Mouse (Mus musculus) limb, embryonic 13.5 days (tissue): ENCODE data around the gene Sh3d21. TPM values are rescaled to one million over a fixed set of nuclear protein-coding genes. Genes with fewer than 3 reads are reported as not detected.

Experiments
- ATAC-seq: fragments of 200-750 bp; cut with Nextera tagmentation; 2 replicates; pipeline ENCODE4 v1.8.0; 2017; ENCODE audit warnings: low read depth, moderate number of reproducible peaks, moderate TSS enrichment; ENCODE audit not compliant: low FRiP score
- H3K27ac ChIP-seq: fragments of 300-500 bp; sonication (generic); 2 replicates; pipeline ENCODE4 v1.5.1; 2015; ENCODE audit warnings: inconsistent platforms, mild to moderate bottlenecking, moderate library complexity
- H3K27me3 ChIP-seq: fragments of 300-500 bp; sonication (generic); 2 replicates; pipeline ENCODE4 v1.6.1; 2015; ENCODE audit warnings: mild to moderate bottlenecking, inconsistent platforms
- H3K36me3 ChIP-seq: fragments of 300-500 bp; sonication (generic); 2 replicates; pipeline ENCODE4 v1.6.1; 2015; ENCODE audit warnings: inconsistent platforms, mild to moderate bottlenecking, moderate library complexity
- H3K4me1 ChIP-seq: fragments of 300-500 bp; sonication (generic); 2 replicates; pipeline ENCODE4 v1.6.1; 2015; ENCODE audit warnings: inconsistent platforms
- H3K4me2 ChIP-seq: fragments of 300-500 bp; sonication (generic); replicated peaks from 2 replicates; pipeline ENCODE4 v1.6.1; 2015; ENCODE audit warnings: inconsistent platforms, mild to moderate bottlenecking, moderate library complexity
- H3K4me3 ChIP-seq: fragments of 300-500 bp; sonication (generic); 2 replicates; pipeline ENCODE4 v1.5.1; 2015; ENCODE audit warnings: moderate library complexity, mild to moderate bottlenecking, inconsistent platforms
- H3K9ac ChIP-seq: fragments of 300-500 bp; sonication (generic); 2 replicates; pipeline ENCODE4 v1.6.1; 2015; ENCODE audit warnings: mild to moderate bottlenecking, inconsistent platforms
- H3K9me3 ChIP-seq: fragments of 300-500 bp; sonication (generic); 2 replicates; pipeline ENCODE4 v1.6.1; 2016; ENCODE audit warnings: inconsistent platforms
- WGBS: fragments of 180-500 bp; shearing (Covaris S2); methylation state at CpG from one replicate; pipeline ENCODE4 v1.1.7; 2015; 5-methylcytosine and 5-hydroxymethylcytosine counted together
- polyA plus RNA-seq: library from polyadenylated mRNA; unstranded; fragments of >200 nt; fragmentation: Nextera tagmentation; extraction: Ambion mirVana; gene quantifications from 2 replicates; pipeline ENCODE4 v1.2.1, GENCODE M21; 2015

The Sh3d21 gene
- polyA plus RNA-seq, 1 experiment from 2014 or later, result 9.3 TPM

DNA sequence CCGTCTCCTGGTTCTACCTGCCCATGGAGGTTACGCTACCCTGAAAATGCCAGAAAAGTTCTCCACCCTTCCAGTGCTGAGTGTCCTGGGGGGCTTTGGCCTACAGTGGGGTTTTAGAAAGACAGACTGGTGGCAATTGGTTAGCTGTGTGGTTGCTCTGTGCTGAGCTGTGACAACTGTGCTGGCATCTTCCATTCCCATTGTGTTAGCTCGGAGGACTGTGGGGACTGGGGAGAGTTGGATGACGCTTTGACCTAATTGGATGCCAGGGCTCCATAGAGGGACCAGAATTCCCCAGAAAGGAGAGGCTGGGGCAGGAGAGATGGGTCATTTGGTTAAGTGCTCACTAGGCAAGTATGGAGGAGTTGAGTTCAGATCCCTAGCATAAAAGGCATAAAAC, 29.1 kb downstream of the Sh3d21 start:
- Histone ChIP-seq H3K4me2 (no peak overlapping the region), H3K9ac (no peak overlapping the region), H3K4me1 (peaks cover 38% of the 10 kb centered on the region), H3K9me3 (no peaks in the 10 kb centered on the region), H3K27me3 (no peaks in the 10 kb centered on the region), H3K4me3 (no peak overlapping the region), H3K36me3 (peaks cover 83% of the 10 kb centered on the region), H3K27ac (no peak overlapping the region)
- ATAC-seq, result no peak
- WGBS, result 91% methylated on average over 4 of the region's 4 CpGs

DNA sequence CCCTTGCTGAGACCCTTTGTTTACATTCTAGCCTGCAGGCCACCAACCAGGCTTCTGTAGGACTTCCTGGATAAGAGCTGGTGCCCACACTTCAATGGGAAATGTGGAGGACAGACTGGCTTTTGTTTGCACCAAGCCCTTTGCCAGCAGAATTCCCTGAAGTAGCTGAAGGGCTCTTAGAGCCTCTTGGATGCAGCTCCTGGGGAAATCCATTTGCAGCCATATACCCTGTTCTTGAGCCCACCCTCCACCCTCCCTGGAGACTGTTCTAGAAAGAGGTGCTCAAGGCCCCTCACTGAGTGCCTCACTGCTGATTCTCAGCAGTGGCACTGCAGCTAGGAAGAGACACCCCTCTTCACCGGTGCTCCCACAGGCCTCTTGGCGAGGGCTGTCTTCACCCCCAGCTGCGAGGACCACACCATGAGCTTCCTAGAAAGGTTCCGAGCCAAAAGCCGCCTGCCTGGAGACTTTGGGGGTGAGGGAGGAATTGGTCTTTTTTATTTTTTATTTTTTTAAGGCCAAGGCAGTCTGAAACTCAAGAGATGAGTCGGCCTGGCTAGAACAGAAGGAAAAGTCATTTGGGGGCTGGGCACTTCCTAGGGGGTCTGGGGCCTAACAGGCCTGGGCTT, 30.5 kb downstream of the Sh3d21 start:
- ATAC-seq, result no peak
- peaks cover 83% of the 10 kb centered on the region for H3K36me3 ChIP-seq
- peak overlapping the region; percentile 35; the same call in 1 of the 2 replicates for H3K9ac ChIP-seq
- H3K4me2 ChIP-seq, result no peak overlapping the region
- H3K27me3 ChIP-seq, result no peaks in the 10 kb centered on the region
- WGBS, result 61% methylated on average over 6 of the region's 6 CpGs
- peaks cover 38% of the 10 kb centered on the region for H3K4me1 ChIP-seq
- no peaks in the 10 kb centered on the region for H3K9me3 ChIP-seq
- H3K27ac ChIP-seq, result peak overlapping the region; percentile 58
- H3K4me3 ChIP-seq, result no peak overlapping the region

DNA sequence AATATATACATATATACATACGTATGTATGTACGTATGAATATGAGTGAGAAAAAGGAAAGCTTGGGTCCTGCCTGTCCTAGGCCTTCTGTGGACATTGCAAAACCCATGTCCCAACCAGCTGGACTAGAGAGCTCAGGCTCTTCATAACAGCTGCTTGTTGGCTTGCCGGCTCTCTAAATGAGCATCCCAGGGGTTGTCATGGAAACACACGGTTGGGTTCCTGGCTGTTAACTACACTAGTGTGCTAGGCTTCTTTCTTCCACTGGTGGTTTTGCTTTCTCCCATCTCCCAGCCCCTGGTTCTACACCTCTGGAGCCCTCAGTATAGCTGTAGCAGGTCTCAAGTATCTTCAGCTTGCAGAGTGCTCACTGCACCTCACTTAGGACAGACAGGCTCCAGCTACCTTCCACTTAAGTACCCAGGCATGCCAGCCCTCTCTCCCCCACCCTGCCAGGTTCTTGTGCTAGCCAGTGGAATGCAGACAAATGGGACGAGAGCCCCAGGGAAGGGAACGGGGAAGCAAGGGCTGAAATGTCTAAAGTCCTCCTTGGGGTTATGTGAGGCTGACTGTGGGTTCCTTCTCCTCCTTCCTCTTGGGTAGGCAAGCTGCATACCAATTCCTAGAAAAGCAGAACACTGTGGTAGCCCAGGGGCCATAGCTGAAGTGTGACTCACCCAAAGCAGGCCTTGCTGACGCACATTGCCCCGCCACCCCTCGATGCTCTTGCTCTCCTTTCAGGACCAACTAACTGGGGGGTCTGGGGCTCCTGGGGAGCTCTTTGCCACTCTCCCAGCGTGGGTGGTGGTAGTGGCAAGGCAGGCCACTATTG, 31.8 kb downstream of the Sh3d21 start:
- Histone ChIP-seq H3K27ac (peak overlapping the region; percentile 58), H3K4me2 (no peak overlapping the region), H3K36me3 (peaks cover 81% of the 10 kb centered on the region), H3K4me1 (peaks cover 38% of the 10 kb centered on the region), H3K9me3 (no peaks in the 10 kb centered on the region), H3K4me3 (no peak overlapping the region), H3K27me3 (no peaks in the 10 kb centered on the region), H3K9ac (0 out of 2 replicates have a peak overlapping the region, but pooled peaks have one; percentile 6)
- WGBS, result 52% methylated on average over 10 of the region's 10 CpGs
- peak; percentile 49; the same call in 1 of the 2 replicates for ATAC-seq

DNA sequence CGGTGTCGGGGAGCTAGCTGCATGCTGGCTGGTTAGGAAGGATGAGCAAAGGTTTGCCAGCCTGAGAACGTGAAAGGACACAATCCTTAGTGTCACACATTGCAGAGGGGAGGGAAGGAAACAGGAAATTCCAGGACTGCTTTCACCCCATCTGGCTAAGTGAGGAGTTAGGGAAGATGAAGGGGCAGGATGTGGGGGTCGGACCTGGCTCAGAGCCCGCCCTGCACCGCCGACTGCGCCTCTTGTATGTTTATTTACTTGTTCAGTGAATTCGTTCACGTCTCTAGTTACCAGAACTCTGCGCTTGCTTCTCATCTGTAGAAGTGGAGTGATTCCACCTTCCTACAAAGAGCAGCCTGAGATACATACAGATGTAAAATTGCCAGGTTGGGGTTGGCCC, 32.8 kb downstream of the Sh3d21 start:
- Histone ChIP-seq H3K27me3 (no peaks in the 10 kb centered on the region), H3K9ac (no peak overlapping the region), H3K27ac (peak overlapping the region; percentile 59), H3K4me3 (no peak overlapping the region), H3K36me3 (peaks cover 81% of the 10 kb centered on the region), H3K9me3 (no peaks in the 10 kb centered on the region), H3K4me1 (peaks cover 38% of the 10 kb centered on the region), H3K4me2 (no peak overlapping the region)
- no peak for ATAC-seq
- WGBS, result 46% methylated on average over 11 of the region's 11 CpGs

DNA sequence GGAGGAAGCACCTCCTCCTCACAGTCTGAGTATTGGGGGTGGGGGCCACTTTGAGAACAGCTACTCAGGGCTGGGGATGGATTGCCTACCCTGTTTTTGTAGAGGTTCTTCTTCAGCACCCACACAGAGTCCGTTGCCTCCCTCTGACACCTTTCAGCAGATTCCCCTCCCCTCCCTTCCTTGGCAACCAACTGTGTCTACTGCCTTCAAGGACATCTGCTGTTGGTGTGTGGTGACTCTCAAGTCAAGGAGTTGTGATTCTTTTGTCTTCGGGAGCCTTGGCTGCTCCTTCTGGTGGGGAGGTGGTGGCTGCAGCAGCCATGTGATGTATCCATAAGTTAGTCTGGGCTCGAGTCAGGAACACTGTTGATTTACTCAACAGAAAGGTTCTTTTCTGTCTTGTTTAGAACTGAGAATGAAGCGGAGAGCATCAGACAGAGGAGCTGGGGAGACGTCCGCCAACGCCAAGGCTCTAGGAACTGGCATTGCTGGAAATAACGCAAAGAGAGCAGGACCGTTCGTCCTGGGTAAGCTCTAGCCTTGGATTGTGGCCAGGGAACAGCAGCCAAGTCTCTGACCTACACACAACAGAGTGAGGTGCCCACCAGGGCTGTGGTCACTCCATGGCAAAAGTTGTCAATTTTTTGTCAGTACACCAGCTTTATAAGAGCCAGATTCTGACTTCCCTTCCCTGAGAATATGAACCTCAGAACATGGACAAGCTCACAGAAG, 39.8 kb downstream of the Sh3d21 start:
- ATAC-seq, result no peak

DNA sequence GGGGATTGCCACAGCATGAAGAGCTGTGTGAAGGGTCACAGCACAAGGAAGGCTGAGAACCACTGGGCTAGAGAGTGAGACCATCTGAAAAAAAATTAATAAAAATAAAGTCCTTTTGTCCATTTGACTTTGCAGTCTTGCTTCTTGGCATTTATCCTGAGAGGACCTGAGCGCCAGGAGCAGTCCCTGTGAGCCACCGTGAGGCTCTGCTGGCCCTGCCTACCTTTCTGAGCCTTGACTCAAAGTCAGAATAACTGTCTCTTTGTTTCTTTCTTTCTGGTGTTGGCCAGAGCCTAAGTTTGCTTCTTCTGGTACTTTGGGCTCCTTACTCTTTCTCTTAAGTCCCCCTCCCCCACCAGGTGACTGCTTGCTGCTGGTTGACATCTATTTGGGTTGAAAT, 42.8 kb downstream of the Sh3d21 start:
- Histone ChIP-seq H3K27ac (no peak overlapping the region), H3K27me3 (no peaks in the 10 kb centered on the region), H3K4me3 (no peak overlapping the region), H3K9ac (no peak overlapping the region), H3K36me3 (peaks cover 42% of the 10 kb centered on the region), H3K4me1 (peaks cover 5% of the 10 kb centered on the region; the same call in 1 of the 2 replicates), H3K4me2 (no peak overlapping the region), H3K9me3 (peaks cover 8% of the 10 kb centered on the region; the same call in 1 of the 2 replicates)
- WGBS, result 88% methylated on average over 2 of the region's 2 CpGs
- ATAC-seq, result no peak

More for the DNA sequence above, 39.8 kb downstream of the Sh3d21 start:
- Histone ChIP-seq H3K36me3 (peaks cover 57% of the 10 kb centered on the region), H3K4me2 (no peak overlapping the region), H3K4me3 (no peak overlapping the region), H3K27me3 (no peaks in the 10 kb centered on the region), H3K9me3 (peaks cover 8% of the 10 kb centered on the region; the same call in 1 of the 2 replicates), H3K27ac (no peak overlapping the region), H3K9ac (no peak overlapping the region), H3K4me1 (no peaks in the 10 kb centered on the region)
- WGBS, result 90% methylated on average over 10 of the region's 10 CpGs

DNA sequence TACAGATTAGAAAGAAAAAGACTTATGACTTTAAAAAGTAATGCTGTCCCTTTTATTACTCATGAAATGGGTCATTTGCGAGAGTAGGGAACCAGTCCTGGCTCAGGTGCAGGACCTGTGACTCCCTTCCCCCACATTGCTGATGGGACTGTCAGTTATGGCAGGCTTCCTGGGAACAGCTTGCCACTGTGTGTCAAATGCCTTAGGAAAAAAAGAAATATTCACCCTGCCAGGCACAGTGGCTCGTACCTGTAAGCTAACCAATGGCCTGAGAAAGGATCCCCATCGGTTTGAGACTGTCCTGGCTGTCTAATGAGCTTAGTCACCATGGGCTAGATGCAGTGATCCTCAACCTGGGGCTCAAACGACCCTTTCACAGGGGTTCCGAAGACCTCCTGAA, 43.2 kb downstream of the Sh3d21 start:
- H3K36me3 ChIP-seq, result peaks cover 38% of the 10 kb centered on the region
- H3K9ac ChIP-seq, result no peak overlapping the region
- no peak overlapping the region for H3K4me2 ChIP-seq
- 83% methylated on average over 5 of the region's 5 CpGs for whole genome bisulfite sequencing
- H3K27ac ChIP-seq, result no peak overlapping the region
- H3K4me3 ChIP-seq, result no peak overlapping the region
- H3K27me3 ChIP-seq, result no peaks in the 10 kb centered on the region
- no peak for ATAC-seq
- peaks cover 6% of the 10 kb centered on the region; the same call in 1 of the 2 replicates for H3K4me1 ChIP-seq
- H3K9me3 ChIP-seq, result peaks cover 8% of the 10 kb centered on the region; the same call in 1 of the 2 replicates

DNA sequence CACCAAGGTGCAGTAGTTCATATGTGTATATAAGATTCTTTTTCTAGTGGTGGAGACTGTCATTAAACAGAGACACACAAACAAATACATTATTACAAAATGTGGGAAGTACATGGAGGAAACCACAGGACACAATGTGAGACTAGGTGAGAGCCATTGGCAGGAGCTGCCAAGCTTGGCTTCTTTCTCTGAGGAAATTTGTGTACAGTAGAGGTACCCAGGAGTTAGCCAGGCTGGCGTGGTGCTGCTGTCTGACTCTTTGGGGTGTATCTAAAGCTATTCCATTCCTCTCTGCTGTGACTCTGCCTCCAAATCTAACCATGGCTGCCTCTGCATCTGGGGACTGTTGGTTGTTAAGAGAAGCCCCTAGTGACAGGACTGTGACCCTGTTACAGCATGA, 44.2 kb downstream of the Sh3d21 start:
- Histone ChIP-seq H3K9me3 (peaks cover 8% of the 10 kb centered on the region; the same call in 1 of the 2 replicates), H3K4me1 (peaks cover 6% of the 10 kb centered on the region; the same call in 1 of the 2 replicates), H3K27me3 (no peaks in the 10 kb centered on the region), H3K9ac (no peak overlapping the region), H3K4me2 (no peak overlapping the region), H3K27ac (no peak overlapping the region), H3K36me3 (peaks cover 28% of the 10 kb centered on the region), H3K4me3 (no peak overlapping the region)
- 63% methylated on average over 1 of the region's 1 CpGs for WGBS
- ATAC-seq, result no peak

DNA sequence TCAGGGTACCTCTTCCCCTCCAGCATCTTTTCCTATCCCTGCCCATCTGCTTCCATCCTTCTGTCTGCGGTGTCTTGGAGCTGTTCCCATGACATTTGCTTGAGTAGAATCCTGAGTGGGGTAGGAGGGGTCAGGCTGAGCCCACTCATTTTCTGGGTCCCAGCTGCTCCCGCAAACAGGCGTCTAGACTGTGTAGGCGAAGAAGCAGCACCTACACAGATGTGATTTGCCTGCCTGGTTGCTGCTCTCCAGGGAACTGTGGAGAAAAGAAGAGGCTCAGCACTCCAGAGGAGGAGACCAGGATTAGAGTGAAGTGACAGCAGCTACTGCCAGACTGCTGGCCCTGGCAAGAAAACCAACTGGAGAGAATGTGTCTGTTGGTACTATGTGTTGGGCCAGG, 44.6 kb downstream of the Sh3d21 start:
- Histone ChIP-seq H3K4me2 (no peak overlapping the region), H3K27me3 (no peaks in the 10 kb centered on the region), H3K4me3 (no peak overlapping the region), H3K9ac (peak overlapping the region; percentile 8; the same call in 1 of the 2 replicates), H3K27ac (no peak overlapping the region), H3K9me3 (peaks cover 8% of the 10 kb centered on the region; the same call in 1 of the 2 replicates), H3K4me1 (peaks cover 8% of the 10 kb centered on the region; the same call in 1 of the 2 replicates), H3K36me3 (peaks cover 24% of the 10 kb centered on the region)
- ATAC-seq, result no peak
- WGBS, result 86% methylated on average over 4 of the region's 4 CpGs

DNA sequence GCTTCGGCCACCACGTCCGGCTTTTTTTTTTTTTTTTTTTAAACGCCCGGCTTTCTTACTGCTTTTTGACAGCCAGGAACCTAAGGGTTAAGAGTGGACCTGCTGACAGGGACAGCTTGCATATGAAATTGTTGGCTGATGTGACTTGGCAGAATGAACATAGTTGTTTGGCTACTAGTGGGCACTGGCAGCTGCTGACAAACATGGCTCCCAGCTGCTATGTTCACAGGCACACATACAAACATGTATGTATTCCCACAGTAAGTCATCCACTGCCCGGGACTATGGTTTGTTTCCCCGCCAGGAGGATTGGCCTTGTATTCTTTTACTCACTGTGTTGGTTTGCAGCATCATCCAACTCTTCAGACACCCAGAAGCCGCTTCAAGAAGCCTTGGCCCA, 46.2 kb downstream of the Sh3d21 start:
- ATAC-seq, result no peak
- Histone ChIP-seq H3K9me3 (peaks cover 8% of the 10 kb centered on the region; the same call in 1 of the 2 replicates), H3K36me3 (peaks cover 20% of the 10 kb centered on the region), H3K4me1 (peaks cover 8% of the 10 kb centered on the region; the same call in 1 of the 2 replicates), H3K4me3 (no peak overlapping the region), H3K4me2 (no peak overlapping the region), H3K9ac (no peak overlapping the region), H3K27ac (no peak overlapping the region), H3K27me3 (no peaks in the 10 kb centered on the region)
- 89% methylated on average over 8 of the region's 8 CpGs for WGBS

DNA sequence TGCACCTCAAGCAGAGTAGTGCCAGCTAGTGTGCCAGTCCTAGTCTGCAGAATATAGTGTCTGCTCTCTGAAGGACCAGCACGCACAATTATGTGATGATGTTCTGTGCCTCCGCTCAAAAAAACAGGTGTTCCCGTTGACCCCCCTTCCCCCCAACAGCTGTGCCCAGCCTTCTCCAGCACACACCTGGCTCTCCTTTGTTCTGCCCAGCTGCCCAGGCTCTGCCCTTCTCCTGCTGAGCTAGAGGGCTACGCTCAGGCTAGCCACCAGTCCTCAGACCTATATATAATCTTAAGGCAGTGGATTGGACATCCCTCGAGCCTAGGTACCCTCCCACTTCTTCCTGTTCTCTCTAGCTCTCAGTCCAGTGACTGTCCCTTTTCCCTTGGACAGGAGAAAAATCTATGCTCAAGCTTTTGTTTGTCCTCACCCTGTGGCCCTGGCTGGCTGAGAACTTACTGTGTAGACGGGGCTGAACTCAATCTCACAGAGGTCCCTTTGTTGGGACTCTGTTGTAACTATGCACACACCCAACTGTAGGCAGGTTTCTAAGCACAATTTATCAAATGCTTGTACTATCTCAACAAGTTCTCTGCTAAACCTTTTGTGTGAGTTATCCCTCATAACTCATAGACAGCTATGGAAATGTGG, 47.3 kb downstream of the Sh3d21 start:
- Histone ChIP-seq H3K4me3 (no peak overlapping the region), H3K9me3 (0 out of 2 replicates have a peak, but pooled peaks cover under 1% of the 10 kb centered on the region), H3K4me1 (peaks cover 13% of the 10 kb centered on the region), H3K4me2 (no peak overlapping the region), H3K27me3 (no peaks in the 10 kb centered on the region), H3K36me3 (peaks cover 13% of the 10 kb centered on the region; the same call in 1 of the 2 replicates), H3K9ac (0 out of 2 replicates have a peak overlapping the region, but pooled peaks have one; percentile 19), H3K27ac (no peak overlapping the region)
- ATAC-seq, result no peak
- WGBS, result 61% methylated on average over 6 of the region's 6 CpGs
